Mouse (Mus musculus) splenic B cell, adult 2 months (primary cell): ENCODE measurements around the gene Fam168a.

Experiments used
- DNase-seq: peaks from one replicate; pipeline ENCODE4 v3.0.0-alpha.2; 2011; ENCODE audit warnings: low read depth, low spot score
- H3K27me3 ChIP-seq: 2 replicates; pipeline ENCODE4 v1.6.1; 2012; ENCODE audit warnings: mild to moderate bottlenecking, low read length, moderate library complexity, mixed read lengths; ENCODE audit not compliant: control insufficient read depth, poor library complexity, insufficient read depth, severe bottlenecking
- H3K36me3 ChIP-seq: 2 replicates; pipeline ENCODE4 v1.6.1; 2012; ENCODE audit warnings: mild to moderate bottlenecking, low read length, moderate library complexity, mixed read lengths; ENCODE audit not compliant: control insufficient read depth, poor library complexity, insufficient read depth, severe bottlenecking

Gene Fam168a

DNA sequence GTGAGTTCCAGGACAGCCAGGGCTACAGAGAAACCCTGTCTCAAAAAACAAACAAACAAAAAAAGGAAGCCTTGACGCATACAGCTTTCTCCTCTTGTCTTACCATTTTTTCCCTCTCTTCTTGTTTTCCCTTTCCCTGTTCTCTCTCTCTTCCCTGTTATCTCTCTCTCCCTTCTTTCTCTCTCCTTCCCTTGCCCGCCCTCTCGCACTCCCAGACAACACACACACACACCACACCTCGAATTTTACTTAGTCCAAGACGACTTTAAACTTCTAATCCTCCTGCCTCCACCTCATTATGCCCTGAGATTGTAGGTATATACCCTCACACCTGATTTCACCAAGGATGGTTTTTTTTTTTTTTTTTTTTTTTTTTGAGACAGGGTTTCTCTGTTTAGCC lies 22.4 kb upstream of the Fam168a start:
- no peak for DNase-seq

DNA sequence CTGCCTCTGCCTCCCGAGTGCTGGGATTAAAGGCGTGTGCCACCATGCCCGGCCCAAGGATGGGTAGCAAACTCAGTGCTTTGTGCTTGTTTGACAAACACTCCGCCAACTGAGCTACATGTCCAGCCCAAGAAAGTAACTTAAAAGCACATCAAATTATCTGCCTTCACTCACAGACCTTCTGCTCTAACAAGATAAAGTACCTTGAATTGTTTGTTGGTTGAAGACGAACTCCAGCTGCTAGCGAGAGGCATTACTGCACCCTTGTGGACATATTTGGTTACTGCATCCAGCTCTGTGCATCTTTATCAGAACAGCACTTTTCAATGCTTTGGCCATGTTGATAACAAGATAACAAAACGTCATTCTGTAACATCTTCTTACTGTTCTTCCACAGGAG lies 21.9 kb upstream of the Fam168a start:
- H3K36me3 ChIP-seq, result no peaks in the 10 kb centered on the region
- peak; percentile 79 for DNase-seq
- no peaks in the 10 kb centered on the region for H3K27me3 ChIP-seq

More for the DNA sequence above, 22.4 kb upstream of the Fam168a start:
- Histone ChIP-seq H3K27me3 (no peaks in the 10 kb centered on the region), H3K36me3 (no peaks in the 10 kb centered on the region)

DNA sequence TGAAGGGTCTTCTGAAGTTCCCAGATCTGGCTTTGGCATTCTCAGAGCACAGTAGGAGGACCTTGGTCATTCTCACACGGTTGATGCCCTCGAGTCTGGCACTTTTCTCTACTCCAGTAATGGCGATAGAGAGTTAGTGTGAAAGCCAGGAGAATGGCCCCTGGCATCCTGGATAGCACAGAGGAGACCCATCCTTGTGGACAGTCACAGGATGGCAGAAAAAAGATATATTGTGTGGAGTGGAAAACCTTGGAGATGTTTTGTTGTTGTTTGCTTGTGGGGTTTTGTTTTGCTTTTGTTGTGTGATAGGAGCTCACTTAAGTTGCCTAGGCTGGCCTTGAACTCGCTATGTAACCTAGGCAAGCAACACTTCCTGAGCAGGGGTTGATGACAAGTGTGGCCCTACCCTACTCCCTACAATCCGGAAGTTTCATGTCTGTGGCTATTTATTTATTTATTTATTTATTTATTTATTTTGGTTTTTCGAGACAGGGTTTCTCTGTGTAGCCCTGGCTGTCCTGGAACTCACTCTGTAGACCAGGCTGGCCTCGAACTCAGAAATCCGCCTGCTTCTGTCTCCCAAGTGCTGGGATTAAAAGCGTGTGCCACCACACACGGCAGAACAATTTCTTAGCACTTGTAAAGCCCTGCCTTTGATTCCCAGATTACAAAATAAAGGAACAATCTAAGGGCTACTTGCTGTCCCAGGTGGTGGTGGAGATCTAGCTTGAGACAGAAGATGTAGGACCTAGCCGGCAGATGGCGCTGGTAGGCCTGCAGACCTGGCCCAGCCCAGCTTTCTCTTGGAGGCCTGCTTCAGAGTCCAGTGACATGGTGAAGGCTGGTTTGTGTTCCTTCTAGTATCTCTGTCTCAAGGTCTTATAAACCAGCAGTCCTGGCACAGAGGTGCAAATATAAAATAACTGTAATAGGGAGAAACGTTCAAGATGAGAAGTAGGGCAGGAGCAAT lies 21.1 kb upstream of the Fam168a start:
- DNase-seq, result peak; percentile 83
- H3K27me3 ChIP-seq, result no peaks in the 10 kb centered on the region
- H3K36me3 ChIP-seq, result no peaks in the 10 kb centered on the region

DNA sequence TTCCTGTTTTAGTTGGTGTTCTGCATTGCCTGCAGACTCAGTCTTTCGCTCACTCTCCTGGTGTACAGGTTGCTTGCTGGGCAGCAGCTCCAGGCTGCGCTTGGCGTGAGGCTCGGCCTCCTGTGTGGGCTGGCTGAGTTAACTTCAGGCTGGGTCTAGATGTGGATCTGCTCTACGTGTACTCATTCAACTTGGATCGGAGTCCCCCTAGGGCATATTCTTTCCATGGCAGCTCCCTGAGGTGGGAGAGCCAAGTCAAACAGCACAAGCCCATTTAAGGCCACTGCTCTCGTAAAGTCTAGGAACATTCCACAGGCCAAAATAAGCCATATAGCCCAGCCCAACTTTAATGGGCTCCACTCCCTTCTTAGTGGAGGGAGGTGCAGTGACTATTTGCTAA lies 18.0 kb upstream of the Fam168a start:
- Histone ChIP-seq H3K27me3 (no peaks in the 10 kb centered on the region), H3K36me3 (no peaks in the 10 kb centered on the region)
- no peak for DNase-seq

DNA sequence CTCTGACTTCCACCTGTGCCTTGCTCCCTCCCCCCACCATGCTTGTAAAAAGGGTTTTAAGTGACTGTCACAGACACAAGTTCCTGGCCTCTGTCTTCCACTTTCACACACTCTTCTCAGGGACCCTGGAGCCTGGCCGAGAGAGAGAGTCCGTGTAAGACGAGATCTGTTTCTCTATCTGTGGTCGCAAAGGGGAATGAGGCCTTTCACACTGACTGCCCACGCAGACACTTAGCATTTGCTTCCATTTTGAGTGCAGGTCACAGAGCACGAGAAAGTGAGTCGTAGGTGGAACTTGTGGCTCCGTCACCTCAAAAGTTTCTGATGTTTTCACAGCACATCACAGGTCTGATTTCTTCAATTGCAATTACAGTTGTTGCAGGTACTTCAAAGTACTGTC lies 13.2 kb upstream of the Fam168a start:
- DNase-seq, result no peak
- no peaks in the 10 kb centered on the region for H3K36me3 ChIP-seq
- no peaks in the 10 kb centered on the region for H3K27me3 ChIP-seq

DNA sequence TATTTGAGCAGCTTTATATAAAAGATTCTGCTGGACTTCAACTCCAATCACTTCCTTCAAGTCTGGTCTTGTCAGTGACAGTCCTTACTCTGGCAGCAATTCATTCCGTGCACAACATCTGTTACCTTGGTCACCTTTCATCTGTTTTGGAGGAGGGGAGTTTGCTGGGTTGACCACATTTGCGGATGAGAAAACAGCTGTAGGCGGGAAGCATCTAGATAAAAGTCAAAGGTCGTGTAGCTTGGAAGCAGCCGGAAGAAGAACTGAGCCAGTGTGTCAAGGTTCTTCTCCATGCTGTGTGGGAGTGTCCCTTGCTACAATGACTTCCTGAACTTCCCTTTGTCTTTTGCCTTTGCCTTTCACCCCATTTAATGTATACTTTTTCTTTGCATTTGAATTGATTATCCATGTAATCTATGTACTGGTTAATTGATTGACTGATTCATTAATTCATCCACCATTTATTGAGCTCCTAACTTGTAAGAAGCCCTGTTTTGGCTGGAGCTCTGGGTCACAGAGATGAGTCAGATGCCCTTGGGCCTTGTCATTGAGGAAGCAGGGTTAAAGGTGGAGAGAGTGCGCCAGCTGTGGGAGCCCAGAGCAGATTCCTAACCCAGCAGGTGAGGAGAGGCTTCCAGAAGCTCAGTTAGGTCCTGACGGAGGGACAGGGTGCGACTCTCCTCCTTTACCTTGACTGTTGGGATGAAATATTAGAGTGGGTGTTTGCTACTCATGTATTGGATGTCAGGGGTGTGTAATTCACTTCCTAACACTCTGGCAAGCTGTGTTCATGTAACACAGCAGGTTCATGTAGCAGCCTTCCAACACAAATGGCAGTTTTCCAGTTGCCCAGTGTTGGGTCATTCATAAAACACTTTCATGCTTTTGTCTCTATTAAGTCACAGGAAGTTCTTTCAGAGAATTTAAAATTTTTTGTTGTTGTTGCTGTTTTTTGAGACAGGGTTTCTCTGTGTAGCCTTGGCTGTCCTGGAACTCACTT lies 6.4 kb upstream of the Fam168a start:
- H3K36me3 ChIP-seq, result no peaks in the 10 kb centered on the region
- no peak for DNase-seq

DNA sequence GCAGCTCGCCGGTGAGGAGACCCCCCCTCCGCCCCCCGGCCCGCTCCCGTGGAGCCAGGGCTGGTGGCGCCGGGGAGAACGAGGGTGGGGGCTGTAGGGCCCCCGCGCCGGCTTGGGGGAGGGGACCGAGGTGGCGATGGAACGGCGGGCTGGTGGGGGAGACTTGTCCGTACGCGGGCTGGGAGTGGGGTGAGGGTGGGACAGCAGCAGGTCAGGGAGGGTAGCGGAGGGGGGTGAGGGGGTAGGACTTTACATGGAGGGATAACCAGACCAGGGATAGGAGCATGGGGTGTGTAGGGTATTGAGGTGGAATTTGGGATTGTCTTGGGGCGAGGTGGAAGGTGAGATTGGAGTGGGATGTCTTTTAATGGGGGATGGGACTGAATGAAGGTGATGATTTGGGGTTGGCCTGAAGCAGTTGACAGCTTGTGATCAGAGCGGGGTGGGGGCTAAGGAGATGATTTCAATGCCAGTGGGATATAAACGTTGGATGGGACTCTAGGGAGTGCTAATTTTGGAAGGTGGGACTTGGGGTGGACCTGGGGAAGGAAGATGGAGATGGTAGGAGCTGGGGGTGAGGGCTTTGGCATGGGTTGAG lies 547 bp downstream of the Fam168a start:
- Histone ChIP-seq H3K27me3 (no peaks in the 10 kb centered on the region), H3K36me3 (no peaks in the 10 kb centered on the region)
- no peak for DNase-seq

More for the DNA sequence above, 6.4 kb upstream of the Fam168a start:
- H3K27me3 ChIP-seq, result no peaks in the 10 kb centered on the region

DNA sequence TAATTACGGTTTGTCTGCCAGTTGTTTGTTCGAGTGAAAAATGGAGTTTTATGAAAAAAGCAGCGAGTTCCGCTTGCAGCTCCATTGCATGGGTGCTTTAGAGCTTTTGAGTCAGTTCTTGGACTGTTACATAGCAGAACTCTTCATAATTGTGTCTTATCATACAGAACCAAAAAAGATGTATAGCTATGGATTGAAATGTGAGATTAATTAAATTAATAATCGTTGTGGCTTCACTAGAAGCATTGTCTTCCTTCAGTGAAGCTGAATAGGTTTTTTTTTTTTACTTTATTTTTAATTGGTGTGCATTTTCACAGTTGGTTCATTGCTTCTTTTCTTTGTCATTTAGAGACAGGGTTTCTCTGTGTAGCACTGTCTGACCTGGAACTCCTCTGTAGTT lies 12.3 kb downstream of the Fam168a start:
- Histone ChIP-seq H3K36me3 (no peaks in the 10 kb centered on the region; the same call in 1 of the 2 replicates), H3K27me3 (no peaks in the 10 kb centered on the region)
- DNase-seq, result no peak

DNA sequence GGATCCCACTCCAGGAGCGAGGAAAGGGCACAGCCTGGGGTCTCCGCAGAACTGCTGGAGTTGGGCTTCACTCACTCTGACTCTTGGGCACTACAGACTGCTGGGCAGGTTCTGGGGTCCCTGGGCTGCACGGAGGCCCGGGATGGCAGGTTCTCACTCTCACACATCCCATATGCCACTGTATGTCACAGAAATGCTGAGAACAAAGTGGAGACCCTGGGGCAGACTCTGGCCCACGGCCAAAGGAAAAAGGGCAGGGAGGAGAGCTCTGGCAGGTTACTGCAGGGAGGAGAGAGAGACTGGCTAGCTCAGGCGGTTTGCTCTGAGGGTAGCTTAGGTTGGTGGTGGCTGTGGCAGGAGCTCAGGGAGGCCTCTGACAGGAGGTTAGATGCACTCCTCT lies 15.8 kb downstream of the Fam168a start:
- DNase-seq, result no peak
- H3K27me3 ChIP-seq, result no peaks in the 10 kb centered on the region
- H3K36me3 ChIP-seq, result no peaks in the 10 kb centered on the region

DNA sequence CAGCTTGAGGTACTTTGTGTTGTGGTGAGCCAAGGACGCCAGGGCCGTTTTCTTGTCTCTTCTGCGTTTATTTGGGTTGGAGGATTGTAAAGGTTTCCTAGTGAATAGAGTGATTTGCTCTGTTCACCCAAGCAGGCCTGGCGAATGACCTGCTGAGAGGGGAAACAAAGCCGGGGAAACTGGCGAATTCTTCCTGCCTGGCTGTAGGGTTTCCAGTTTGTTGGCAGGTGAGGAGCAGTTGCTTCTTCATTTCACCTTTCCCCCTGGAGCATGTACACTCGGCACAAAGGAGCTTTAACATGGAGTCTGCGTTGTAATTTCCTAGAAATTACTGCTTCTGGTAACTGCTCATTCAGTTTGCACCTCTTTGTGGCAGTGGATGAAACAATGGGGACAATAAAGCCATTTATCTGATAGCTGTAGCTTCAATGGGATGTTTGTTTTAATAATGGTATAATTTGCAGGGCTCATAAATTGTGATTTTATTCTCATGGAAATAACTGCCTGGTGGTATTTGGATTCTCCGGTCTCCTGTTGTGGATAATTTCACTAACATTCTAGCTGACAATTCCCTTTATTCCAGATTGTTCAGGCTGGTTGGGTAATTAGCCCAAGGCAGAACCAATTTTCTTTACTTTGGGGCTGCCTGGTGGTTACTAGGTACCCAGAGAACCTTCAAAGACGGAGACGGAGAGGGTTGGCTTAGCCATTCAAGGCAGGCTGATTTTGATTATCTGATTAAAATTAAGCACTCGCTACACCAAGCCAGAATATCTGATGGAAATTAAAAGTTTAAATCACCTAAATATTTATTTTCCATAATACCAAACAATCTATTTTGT lies 17.2 kb downstream of the Fam168a start:
- DNase-seq, result no peak

DNA sequence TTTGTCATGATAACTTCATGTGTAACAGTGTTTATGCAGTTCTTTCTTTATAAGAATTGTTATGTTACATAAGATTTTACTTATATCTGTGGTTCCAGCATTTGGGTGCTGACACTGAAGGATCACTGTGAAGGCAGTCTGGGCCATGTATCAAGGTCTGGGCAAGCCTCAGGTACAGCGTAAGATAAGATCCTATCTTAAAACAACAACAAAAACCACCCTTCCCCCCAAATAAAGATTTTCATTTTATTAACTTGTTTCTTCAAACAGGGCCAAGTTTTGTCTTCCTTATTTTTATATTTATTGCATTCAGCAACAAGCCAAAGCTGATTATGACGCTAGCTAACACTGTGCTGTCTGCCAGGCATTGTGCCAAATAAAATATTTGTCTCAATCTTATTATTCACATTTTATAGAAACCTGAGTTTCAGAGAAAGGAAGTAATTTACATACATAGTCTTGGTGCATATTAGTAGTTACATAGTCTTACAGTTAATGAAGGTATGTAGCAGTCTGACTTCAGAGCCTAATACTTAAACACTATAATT lies 21.2 kb downstream of the Fam168a start:
- no peaks in the 10 kb centered on the region for H3K36me3 ChIP-seq
- no peaks in the 10 kb centered on the region for H3K27me3 ChIP-seq
- DNase-seq, result no peak

More for the DNA sequence above, 17.2 kb downstream of the Fam168a start:
- no peaks in the 10 kb centered on the region for H3K36me3 ChIP-seq
- H3K27me3 ChIP-seq, result no peaks in the 10 kb centered on the region

DNA sequence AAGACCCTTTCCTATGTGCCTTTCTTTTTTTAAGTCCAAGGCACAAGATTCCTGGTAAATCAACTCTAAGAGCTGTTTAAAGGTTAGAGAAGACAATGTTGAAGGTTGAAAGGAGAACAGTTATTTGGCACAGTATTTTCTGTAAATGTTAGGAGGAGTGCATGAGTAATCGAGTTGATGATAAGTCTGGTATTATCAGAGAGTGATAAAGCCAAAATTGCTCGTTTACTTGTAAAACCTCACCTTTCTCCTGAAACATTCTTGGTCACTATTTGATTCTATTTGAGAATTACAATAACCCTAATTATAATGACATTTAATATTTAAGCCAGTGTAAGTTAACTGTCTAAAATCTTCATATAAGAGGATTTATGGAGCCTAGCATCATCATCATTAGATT lies 23.3 kb downstream of the Fam168a start:
- H3K36me3 ChIP-seq, result no peaks in the 10 kb centered on the region
- no peaks in the 10 kb centered on the region for H3K27me3 ChIP-seq
- DNase-seq, result no peak

DNA sequence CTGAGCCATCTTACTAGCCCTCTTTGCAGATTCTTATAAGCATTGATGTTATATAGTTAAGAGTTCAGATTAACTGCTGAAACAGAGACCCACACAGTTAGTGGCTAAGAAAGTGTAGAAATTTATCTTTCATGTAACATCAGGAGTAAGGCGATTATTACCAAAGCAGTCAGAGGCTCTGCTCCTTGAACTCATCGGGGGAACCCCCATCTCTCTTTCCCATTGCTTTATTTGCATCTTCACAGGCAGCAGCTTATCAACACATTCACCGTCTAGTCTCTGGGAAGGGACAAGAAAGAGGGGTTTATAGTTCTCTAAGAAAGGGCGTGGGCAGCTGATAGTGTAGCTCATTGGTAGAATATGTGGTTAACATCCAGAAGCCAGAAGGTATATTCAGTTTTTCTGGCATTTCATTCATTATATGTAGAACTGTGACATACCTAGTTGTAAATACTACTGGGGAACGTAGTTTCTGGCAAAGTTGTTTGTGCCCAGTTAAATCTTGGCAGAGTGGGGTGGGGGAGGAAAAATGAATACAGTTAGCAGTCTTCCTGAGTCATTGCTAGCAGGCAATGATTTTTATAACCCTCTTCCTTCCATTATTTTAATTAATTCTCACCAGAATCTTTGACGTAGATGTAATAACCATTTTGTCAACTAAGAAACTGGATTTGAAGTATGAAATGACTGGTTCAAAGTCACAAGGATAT lies 26.1 kb downstream of the Fam168a start:
- no peak for DNase-seq

More for the DNA sequence above, 26.1 kb downstream of the Fam168a start:
- Histone ChIP-seq H3K27me3 (no peaks in the 10 kb centered on the region), H3K36me3 (no peaks in the 10 kb centered on the region)
